Mouse (Mus musculus): ENCODE results near the gene Clec11a.

The Clec11a gene

GRCm38 (mm10) chr7:44306516-44307240 is at the start of gene Clec11a:
Clec11a (minus strand) TSS chr7:44306902.
- DNase-seq (ENCODE audit: low read depth, low spot score), result no peak
- no peaks in the 10 kb centered on the region for H3K27me3 ChIP-seq (ENCODE audit: control insufficient read depth, insufficient read depth, low read length, poor library complexity, severe bottlenecking)
- H3K36me3 ChIP-seq (ENCODE audit: control insufficient read depth, insufficient read depth, low read length, poor library complexity, severe bottlenecking), result no peaks in the 10 kb centered on the region

GRCm38 (mm10) chr7:44355411-44355810 is 48.7 kb upstream of the Clec11a start:
- Histone ChIP-seq H3K36me3 (ENCODE audit: control insufficient read depth, insufficient read depth, low read length, poor library complexity, severe bottlenecking) (no peaks in the 10 kb centered on the region), H3K27me3 (ENCODE audit: control insufficient read depth, insufficient read depth, low read length, poor library complexity, severe bottlenecking) (peaks cover 5% of the 10 kb centered on the region)
- DNase-seq (ENCODE audit: low read depth, low spot score), result no peak

GRCm38 (mm10) chr7:44353601-44354340 is 47.1 kb upstream of the Clec11a start:
- no peak for DNase-seq (ENCODE audit: low read depth, low spot score)
- Histone ChIP-seq H3K27me3 (ENCODE audit: control insufficient read depth, insufficient read depth, low read length, poor library complexity, severe bottlenecking) (peaks cover 5% of the 10 kb centered on the region), H3K36me3 (ENCODE audit: control insufficient read depth, insufficient read depth, low read length, poor library complexity, severe bottlenecking) (no peaks in the 10 kb centered on the region)

DNA sequence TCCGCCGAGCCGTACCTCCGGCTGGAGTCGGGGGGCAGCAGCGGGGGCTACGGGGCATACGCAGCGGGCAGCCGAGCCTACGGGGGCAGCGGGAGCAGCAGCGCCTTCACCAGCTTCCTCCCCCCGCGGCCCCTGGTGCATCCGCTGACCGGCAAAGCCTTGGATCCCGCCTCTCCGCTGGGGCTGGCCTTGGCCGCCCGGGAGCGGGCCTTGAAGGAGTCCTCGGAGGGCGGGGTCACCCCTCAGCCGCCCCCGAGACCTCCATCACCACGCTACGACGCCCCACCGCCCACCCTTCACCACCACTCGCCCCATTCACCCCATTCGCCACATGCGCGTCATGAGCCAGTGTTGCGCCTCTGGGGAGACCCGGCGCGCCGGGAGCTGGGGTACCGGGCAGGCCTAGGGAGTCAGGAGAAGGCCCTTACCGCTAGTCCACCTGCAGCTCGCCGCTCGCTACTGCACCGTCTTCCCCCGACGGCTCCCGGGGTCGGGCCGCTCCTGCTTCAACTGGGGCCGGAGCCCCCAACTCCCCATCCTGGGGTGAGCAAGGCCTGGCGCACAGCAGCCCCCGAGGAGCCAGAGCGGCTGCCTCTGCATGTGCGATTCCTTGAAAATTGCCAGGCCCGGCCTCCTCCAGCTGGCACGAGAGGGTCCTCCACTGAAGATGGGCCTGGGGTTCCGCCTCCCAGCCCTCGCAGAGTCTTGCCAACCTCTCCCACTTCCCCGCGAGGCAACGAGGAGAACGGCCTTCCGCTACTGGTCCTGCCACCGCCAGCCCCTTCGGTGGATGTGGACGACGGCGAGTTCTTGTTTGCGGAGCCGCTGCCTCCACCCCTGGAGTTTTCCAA is 46.3 kb upstream of the Clec11a start:
- H3K27me3 ChIP-seq (ENCODE audit: control insufficient read depth, insufficient read depth, low read length, poor library complexity, severe bottlenecking), result peaks cover 5% of the 10 kb centered on the region
- DNase-seq (ENCODE audit: low read depth, low spot score), result no peak
- H3K36me3 ChIP-seq (ENCODE audit: control insufficient read depth, insufficient read depth, low read length, poor library complexity, severe bottlenecking), result no peaks in the 10 kb centered on the region

DNA sequence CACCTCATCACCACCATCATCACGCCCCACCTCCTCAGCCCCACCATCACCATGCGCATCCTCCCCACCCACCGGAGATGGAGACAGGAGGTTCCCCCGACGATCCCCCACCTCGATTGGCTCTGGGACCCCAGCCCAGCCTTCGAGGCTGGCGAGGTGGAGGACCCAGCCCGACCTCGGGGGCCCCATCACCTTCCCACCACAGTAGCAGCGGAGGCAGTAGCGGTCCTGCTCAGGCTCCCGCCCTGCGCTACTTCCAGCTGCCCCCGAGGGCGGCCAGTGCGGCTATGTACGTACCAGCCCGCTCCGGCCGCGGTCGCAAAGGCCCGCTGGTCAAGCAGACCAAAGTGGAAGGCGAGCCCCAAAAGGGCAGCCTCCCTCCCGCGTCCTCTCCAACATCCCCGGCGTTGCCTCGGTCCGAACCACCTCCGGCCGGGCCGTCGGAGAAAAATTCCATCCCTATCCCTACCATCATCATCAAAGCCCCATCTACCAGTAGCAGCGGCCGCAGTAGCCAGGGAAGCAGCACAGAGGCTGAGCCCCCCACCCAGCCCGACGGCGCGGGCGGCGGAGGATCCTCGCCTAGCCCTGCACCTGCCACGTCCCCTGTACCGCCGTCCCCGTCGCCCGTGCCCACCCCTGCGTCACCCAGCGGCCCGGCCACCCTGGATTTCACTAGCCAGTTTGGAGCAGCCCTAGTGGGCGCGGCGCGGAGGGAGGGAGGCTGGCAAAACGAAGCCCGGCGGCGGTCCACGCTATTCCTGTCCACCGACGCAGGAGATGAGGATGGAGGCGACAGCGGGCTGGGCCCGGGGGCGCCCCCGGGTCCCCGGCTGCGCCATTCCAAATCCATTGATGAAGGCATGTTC is 45.4 kb upstream of the Clec11a start:
- Histone ChIP-seq H3K36me3 (ENCODE audit: control insufficient read depth, insufficient read depth, low read length, poor library complexity, severe bottlenecking) (no peaks in the 10 kb centered on the region), H3K27me3 (ENCODE audit: control insufficient read depth, insufficient read depth, low read length, poor library complexity, severe bottlenecking) (peaks cover 5% of the 10 kb centered on the region)
- no peak for DNase-seq (ENCODE audit: low read depth, low spot score)

DNA sequence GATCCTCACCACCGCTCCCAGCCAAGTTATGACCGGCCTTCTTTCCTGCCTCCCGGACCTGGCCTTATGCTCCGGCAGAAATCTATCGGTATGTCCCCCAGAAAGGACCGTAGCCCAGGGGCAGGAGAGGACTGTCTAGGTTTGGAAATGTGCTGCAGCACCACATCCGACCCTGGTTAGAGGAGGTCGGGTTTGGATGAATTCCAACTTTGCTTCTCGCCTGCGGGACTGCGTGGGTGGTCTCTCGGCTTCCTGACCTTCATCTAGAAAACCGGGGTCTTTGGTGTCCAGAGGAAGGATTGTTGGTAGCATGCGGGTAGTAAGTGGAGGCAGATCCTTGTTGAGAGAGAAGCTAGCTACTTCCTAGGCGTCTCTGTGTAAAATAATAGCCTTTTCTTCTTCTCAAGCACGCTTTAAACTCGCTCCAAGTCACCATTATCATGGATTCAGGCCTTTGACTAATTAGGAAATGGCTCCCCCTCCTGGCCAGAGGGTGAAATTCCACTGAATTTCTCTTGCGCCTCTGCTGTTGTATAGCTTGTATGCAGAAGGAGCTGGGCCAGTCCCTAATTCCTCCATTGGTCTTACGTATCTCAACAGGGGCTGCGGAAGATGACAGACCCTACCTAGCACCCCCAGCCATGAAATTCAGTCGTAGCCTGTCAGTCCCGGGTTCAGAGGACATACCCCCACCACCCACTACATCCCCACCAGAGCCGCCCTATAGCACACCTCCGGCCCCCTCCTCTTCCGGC is 44.4 kb upstream of the Clec11a start:
- DNase-seq (ENCODE audit: low read depth, low spot score), result peak; percentile 89
- H3K27me3 ChIP-seq (ENCODE audit: control insufficient read depth, insufficient read depth, low read length, poor library complexity, severe bottlenecking), result peaks cover 5% of the 10 kb centered on the region
- no peaks in the 10 kb centered on the region for H3K36me3 ChIP-seq (ENCODE audit: control insufficient read depth, insufficient read depth, low read length, poor library complexity, severe bottlenecking)

- no peak for DNase-seq (ENCODE audit: low read depth, low spot score)
- H3K27me3 ChIP-seq (ENCODE audit: control insufficient read depth, insufficient read depth, low read length, poor library complexity, severe bottlenecking), result peaks cover 3% of the 10 kb centered on the region
- H3K36me3 ChIP-seq (ENCODE audit: control insufficient read depth, insufficient read depth, low read length, poor library complexity, severe bottlenecking), result no peaks in the 10 kb centered on the region
These were observed 42.3 kb upstream of the Clec11a start for GRCm38 (mm10) chr7:44349043-44349442.

- H3K27me3 ChIP-seq (ENCODE audit: control insufficient read depth, insufficient read depth, low read length, poor library complexity, severe bottlenecking), result no peaks in the 10 kb centered on the region
- no peaks in the 10 kb centered on the region for H3K36me3 ChIP-seq (ENCODE audit: control insufficient read depth, insufficient read depth, low read length, poor library complexity, severe bottlenecking)
- DNase-seq (ENCODE audit: low read depth, low spot score), result peak; percentile 84
These were observed 37.9 kb upstream of the Clec11a start for GRCm38 (mm10) chr7:44344622-44345021.

DNA sequence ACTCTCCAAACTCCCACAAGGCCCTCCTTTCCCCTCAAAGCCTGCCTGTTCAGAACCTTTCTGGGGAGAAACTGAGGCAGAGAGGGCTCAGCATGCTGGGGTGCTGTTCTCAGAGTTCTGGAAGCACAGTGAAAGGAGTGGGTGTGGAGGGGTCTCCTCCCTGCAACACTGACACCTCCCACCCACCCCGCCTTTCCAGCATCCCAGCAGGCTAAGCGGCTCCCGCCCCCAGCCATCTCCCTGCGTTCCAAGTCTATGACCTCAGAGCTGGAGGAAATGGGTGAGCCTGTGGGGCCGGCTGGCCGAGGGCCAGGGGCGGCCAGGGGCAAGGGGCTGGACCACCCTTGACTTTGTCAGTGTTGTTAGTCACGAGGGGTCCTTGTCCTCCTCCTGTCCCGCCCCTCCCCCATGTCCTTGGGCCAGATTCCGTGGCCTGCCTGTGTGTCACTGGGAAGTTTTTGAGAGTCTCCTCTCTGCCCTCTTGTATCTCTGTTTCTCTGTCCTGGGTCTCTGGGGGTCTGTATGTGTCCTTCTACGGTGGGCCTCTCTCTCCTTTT is 36.8 kb upstream of the Clec11a start:
- Histone ChIP-seq H3K27me3 (ENCODE audit: control insufficient read depth, insufficient read depth, low read length, poor library complexity, severe bottlenecking) (no peaks in the 10 kb centered on the region), H3K36me3 (ENCODE audit: control insufficient read depth, insufficient read depth, low read length, poor library complexity, severe bottlenecking) (no peaks in the 10 kb centered on the region)
- no peak for DNase-seq (ENCODE audit: low read depth, low spot score)

GRCm38 (mm10) chr7:44341714-44342113 is 35.0 kb upstream of the Clec11a start:
- DNase-seq (ENCODE audit: low read depth, low spot score), result no peak
- Histone ChIP-seq H3K36me3 (ENCODE audit: control insufficient read depth, insufficient read depth, low read length, poor library complexity, severe bottlenecking) (no peaks in the 10 kb centered on the region), H3K27me3 (ENCODE audit: control insufficient read depth, insufficient read depth, low read length, poor library complexity, severe bottlenecking) (no peaks in the 10 kb centered on the region)

DNA sequence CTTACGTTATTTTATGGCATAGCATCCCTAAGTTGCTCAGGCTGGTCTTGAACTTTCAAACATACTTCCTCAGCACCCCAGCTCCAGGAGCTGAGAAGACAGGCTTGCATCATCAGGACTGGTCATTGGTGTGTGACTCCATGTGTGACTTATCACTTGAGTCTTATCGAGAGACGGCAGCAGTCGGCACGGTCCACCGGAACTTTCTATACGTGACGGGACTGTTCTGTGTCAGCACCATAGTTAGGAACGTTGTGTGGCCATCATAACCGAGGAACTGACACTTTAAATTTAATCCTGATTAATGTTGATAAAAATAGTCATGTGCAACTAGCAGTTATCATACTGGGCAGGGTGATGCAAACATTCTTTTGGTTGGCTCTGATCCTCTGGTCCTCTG is 34.4 kb upstream of the Clec11a start:
- Histone ChIP-seq H3K27me3 (ENCODE audit: control insufficient read depth, insufficient read depth, low read length, poor library complexity, severe bottlenecking) (no peaks in the 10 kb centered on the region), H3K36me3 (ENCODE audit: control insufficient read depth, insufficient read depth, low read length, poor library complexity, severe bottlenecking) (no peaks in the 10 kb centered on the region)
- DNase-seq (ENCODE audit: low read depth, low spot score), result no peak

GRCm38 (mm10) chr7:44340226-44340625 is 33.5 kb upstream of the Clec11a start:
- H3K27me3 ChIP-seq (ENCODE audit: control insufficient read depth, insufficient read depth, low read length, poor library complexity, severe bottlenecking), result no peaks in the 10 kb centered on the region
- no peaks in the 10 kb centered on the region for H3K36me3 ChIP-seq (ENCODE audit: control insufficient read depth, insufficient read depth, low read length, poor library complexity, severe bottlenecking)

DNA sequence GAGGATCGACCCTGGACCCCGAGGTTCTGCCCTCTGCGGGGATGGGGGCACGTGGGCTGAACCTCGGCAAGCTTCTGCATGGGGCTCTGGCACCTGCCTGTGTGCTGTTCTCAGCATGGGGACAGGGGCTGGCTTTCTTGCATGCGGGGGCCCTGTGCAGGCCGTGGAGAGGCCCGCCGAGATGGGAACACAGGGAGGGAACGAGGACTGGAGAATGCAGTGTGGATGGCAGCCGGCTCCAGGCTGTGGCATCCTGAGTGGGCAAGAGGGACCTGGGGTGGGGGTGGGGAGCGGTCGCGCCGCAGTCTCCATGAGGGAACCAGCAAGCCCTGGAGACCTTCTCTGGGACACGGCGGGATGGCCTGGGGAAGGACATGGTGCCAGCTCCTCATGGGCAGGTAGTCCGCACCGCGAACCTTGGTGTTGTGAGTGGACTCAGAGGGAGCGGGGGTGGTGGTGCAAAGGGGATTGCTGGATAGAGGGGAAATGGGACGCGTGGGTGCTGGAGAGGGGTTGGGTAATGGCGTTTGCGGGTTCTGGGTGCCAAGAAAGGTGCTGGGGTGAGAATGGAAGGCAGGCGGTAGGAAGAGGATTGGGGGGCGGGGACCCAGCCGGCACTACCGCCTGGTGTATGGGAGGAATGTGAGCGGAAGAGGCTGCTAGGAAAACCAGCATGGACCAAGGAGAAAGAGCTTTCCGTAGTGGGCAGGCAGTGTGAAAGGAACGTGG is 30.6 kb upstream of the Clec11a start:
- Histone ChIP-seq H3K27me3 (ENCODE audit: control insufficient read depth, insufficient read depth, low read length, poor library complexity, severe bottlenecking) (no peaks in the 10 kb centered on the region), H3K36me3 (ENCODE audit: control insufficient read depth, insufficient read depth, low read length, poor library complexity, severe bottlenecking) (no peaks in the 10 kb centered on the region)
- no peak for DNase-seq (ENCODE audit: low read depth, low spot score)

More at GRCm38 (mm10) chr7:44340226-44340625, 33.5 kb upstream of the Clec11a start:
- DNase-seq (ENCODE audit: low read depth, low spot score), result no peak
